Mouse (Mus musculus) c-Kit-negative CD71-positive TER-119-positive erythroid progenitor cells, embryonic 14.5 days (primary cell): ENCODE data around the gene Plekhm3.

Experiments
- DNase-seq: peaks from one replicate; pipeline ENCODE4 v3.0.0-alpha.2; 2013; ENCODE audit warnings: low read depth, low spot score

The Plekhm3 gene

DNA sequence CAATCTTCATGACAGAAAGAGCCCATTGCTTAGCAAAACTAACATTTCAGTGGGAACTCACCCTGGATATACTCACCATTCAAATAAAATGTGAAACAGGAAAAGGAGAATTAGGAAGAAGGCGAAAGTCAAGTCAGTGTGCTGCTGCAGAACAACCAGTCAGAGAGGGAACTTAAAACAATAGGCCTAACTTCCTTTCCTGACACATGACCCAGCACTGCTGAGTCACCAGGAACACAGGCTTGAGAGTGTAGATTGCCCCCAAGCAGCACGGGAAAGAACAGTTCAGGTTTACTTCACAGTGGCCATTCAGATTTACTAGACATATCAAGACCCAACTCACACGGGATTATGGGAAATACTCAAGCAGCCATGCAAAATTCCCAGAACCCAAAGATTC lies 80.3 kb downstream of the Plekhm3 start:
- no peak for DNase-seq

DNA sequence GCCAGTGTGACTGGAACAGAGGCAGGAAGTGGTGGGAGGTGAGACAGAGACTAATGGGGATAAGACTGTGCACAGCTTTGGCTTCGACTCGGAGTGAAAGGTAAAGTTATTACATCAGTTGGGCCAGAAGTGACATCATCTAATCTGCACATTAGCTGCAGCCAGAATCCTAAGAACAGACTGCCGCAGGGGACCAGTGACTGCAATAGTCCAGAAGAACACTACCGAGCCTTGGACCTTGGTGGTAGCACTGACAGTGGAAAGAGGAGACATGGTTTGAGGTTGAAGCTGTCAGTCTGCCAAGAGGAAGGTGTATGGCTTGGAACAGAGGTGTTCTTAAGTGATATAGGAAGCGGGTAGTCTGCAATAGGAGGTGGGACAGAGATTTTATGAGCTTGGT lies 80.9 kb downstream of the Plekhm3 start:
- no peak for DNase-seq

DNA sequence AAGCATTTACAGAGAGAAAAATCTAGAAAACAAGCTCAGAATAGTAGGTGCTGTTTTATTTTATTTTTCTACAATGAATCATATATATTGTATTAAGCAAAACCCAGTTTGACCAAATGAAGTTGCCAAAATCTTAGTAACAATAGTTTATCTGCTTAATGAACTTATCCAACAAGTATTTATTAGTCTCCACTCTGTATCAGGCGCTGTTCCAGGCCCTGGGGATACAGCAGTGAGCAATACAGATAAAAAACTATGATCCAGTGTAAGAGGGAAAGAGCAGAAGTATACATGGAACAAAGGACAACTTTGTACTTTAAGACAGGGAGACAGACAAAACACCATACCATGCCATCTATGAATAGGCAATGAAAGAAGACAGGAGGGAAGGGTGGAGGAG lies 81.5 kb downstream of the Plekhm3 start:
- DNase-seq = no peak

DNA sequence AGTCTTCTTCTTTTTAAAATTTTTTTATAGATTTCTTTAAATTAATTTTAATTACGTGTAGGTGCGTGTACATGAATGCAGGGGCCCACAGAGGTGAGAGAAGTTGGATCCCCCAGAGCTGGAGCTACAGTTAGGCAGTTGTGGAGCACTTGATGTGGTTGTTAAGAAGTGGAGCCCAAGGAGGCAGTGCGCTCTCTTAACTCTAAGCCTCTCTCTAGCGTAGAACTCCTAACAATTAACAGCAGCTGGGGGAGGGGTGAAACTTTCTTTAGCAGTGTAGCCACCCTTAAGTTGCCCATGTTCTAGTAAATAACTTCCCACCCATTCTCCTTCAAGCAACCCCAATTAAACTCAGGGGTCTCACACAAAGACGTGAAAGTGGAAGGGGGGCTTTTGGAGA lies 84.7 kb downstream of the Plekhm3 start:
- no peak for DNase-seq

DNA sequence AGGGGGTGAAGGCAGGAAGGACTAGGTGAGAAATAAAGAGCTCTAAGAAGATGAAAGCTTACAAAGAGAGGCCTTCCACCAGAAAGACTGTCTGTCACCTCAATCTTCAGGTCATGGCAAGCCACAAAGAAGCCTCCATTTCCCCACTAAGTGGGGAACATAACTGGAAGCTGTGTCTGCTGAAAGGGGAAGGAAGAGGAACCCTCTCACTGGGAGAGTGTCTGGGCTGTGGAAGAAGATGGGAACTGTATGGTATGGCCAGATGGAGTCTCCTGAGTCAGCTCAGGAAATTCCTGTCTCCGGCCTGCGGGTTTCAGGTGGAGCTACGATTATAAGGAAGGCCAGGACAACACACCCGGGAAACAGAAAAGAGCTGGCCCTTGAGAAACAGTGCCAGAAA lies 88.9 kb downstream of the Plekhm3 start:
- DNase-seq = no peak

DNA sequence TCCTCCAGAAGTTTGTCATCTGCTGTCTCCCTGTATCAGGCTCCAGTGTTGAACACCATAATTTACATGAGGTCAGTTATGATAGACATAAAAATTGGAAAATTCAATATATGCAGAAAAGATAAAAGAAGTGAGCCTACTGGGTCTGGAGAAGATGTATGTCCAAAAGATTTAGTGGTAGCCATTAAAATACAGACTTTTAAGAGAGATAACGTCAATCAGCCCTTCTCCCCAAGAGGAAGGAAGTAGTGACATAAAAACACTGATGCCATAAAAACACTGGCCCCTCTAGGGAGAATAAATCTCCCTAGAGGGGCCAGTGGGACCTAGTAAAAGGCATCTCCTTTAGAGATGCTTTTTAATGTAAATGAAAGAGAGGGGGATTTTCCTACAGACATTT lies 90.5 kb downstream of the Plekhm3 start:
- no peak for DNase-seq

DNA sequence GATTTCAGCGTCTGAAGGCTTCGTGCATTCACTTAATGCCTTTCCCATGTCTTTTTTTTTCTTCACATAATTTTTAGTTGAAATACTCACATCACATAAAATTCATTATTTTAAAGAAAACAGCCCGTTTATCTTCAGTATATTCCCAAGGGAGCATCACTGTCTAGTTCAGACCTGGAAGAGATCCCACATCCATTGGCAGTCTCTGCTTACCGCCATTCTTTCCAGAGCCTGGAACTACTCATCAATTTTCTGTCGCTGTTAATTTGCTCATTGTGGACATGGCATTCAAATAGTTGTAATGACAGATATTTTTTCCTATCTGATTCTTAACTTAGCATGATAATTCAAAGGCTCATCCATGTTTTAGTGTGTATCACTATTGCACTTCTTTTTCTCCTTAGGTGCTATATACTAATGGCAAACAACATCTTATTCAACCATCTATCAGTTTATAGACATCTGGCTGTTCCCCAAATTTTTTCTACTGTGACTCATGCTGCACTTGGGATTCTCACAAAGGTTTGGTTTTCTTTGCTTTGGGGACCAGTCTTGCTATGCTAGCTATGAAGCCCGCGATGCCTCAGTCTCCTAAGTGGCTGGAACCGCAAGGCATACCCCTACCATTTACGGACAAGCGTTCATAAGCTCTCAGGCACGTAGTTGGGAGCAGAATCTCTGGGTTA lies 96.2 kb downstream of the Plekhm3 start:
- DNase-seq = no peak

DNA sequence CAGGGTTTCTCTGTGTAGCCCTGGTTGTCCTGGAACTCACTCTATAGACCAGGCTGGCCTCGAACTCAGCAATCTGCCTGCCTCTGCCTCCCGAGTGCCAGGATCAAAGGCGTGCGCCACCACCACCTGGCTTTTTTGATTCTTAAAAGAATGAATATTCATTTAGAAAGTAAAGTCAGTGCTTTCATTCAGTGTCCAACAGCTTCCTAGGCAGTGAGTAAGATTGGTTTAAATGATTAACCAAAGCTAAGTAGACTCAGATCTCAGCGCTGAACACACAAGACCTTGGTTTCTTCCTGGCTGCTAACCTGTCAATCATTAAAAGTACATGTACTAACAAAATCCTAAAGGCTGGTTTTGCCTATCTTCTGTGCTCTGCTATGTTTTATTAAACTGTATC lies 96.8 kb downstream of the Plekhm3 start:
- DNase-seq = no peak

DNA sequence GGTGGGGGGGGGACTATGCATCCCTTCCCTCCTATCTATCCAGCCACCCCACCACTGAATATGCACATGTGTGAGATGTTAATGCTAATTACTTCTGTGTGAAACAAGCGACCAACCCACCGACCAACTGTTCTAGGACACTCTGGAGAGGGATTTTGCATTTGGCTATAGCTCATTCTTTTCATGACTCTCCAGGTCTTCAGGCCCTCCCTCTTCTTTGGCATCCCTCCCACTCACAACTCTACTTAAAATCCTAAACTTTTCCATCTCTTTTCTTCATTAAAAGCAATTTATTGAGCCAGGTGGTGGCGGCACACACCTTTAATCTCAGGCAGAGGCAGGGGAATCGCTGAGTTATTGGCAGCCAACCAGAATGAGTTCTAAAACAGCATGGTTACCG lies 101.8 kb downstream of the Plekhm3 start:
- no peak for DNase-seq

DNA sequence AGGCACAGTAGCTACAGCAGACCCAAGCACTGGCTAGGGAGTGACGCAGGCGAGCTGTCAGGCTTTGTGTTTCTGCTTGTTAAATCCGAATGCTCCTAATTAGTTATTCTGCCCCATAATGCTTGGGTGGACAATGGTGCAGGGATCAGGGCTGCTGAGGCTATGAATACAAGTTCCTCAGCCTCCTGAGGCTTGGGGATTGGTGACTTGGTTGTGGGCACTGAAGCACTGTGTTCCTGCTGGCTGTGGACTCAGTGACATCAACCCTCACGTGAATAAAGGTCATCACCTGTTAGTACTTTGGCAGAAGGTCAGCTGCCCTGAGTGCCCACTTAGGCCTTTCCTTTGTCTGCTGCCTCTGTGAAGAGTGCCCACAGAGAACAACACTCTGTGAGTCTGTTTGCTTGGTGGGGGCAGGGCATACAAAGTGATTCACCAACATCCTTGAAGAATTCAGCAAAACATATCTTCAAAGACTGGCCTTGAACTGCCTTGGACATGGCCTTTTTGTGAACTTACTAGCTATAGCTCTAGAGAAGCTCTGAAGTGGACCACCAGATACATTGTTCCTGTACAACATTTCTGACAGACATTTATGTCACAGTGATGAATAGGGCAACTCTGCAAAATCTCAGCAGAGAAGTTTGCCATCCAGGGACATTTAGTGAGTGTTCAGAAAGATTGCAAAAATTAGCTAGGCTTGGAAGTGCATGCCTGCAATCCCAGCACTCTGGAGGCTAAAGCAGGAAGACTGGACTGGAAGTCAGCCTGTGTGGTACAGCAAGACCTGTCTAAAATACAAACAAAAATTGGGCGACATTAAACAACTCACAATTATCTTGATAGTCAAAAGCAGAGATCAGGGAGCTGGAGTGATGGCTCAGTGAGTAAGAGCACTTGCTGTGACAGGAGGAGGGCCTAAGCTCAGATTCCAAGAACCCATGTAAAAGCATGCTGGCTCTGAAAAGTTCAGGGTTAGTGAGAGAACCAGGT lies 102.6 kb downstream of the Plekhm3 start:
- DNase-seq = no peak

DNA sequence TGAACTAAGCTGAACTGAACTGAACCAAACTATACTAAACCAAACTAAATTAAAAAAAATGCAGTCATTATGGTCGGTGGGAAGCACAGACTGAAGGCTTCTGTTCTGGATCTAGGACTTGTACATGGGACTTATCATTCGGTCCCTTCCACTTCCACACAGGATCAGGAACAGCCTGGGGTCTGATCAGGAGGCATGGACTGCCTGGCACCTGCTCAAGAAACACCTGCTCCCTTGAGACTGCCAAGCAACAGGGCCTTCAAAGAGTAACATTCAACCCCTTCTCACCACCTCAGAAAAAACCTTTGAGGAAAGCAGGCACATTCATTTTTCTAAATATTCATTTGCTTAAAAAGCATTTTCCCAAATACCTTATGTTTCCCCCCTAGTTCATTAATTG lies 103.4 kb downstream of the Plekhm3 start:
- no peak for DNase-seq

DNA sequence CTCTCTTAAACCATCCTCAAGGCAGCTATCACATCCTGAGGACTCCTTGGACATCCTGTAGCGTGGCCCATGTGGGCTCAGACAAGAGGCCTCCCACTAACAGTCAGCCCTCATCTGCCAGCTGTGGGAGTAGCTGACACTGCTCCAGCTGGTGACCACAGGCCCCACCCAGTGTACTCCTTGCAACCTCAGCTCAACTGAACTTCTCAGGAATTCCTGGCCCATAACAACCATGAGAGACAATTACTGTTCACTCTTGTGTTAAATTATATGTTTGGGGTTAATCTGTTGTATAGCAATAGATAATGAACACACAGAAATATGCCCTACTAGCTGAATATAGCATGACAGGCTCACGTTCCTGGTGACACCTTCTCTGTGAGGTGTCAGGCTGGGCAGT lies 104.4 kb downstream of the Plekhm3 start:
- no peak for DNase-seq

DNA sequence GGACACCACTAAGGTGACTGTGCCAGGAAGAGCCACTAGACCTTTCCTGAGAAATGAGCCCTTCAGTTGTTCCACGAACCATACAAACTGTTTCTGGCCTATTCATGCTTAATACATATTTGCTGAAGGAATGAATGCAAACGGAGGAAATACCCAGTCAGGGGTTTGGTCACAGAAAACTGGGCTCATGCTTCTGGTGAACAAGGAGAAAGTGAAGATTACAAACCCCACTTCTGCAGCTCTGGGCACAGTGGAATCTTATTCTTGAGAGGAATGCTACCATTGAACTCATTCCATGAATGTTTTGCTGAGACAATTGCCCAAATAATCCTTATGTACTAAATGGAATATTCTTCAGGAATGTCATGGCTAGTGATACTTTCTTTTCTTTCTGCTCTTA lies 106.3 kb downstream of the Plekhm3 start:
- DNase-seq = no peak

DNA sequence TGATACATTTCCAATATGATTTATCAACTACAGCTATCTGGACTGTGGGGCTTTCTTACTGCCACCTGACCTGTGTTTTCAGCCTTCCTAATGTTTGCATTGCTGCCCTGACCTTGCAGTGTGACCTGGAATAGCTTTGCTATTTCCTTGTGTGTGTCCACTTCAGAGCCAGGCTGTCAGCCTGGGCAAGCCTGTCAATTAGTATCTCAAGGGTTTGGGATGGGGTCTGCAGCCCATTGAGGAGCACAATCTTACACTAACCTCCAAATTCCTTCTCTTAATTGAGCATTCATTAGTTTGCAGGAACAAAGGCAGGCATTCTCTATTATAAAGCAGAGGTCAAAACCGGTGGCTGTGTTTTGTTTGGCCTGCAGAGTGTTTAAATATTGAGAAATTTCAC lies 107.6 kb downstream of the Plekhm3 start:
- DNase-seq = no peak

DNA sequence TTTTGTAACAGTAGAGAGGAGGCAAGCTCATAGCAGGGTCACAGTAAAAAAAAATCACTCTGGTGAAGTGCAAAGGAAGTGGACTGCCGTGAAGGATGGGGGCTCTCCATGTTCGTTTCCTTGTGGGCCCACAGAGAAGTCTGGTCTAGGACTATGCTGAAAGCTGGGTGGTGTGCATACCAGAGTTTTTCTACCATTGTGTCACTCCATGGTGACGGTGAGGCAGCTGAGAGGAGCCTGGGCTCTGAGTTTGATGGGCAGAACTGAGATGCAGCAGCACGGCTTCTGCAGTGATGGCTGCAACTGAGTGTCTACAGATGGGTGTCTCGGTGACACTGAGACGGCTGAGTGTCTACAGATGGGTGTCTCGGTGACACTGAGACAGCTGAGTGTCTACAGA lies 108.5 kb downstream of the Plekhm3 start:
- DNase-seq = no peak

DNA sequence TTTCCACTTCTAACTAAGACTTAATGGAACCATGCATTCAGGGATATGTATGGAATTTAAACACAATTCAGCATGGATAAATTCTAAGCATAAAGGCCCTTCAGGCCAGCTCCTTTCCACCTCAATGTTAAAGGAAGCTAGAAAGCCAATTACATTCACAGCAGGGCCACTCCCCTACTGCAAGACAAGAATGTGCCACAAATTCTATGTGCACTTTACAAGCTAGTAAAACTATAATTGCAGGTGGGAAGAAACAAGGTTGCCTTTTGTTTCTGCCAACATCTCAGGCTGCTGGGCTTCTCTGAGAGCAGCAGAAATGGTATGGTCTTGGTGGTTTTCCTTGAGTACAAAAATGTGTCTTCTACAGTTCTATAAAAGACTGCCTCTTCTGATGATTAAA lies 109.1 kb downstream of the Plekhm3 start:
- no peak for DNase-seq

DNA sequence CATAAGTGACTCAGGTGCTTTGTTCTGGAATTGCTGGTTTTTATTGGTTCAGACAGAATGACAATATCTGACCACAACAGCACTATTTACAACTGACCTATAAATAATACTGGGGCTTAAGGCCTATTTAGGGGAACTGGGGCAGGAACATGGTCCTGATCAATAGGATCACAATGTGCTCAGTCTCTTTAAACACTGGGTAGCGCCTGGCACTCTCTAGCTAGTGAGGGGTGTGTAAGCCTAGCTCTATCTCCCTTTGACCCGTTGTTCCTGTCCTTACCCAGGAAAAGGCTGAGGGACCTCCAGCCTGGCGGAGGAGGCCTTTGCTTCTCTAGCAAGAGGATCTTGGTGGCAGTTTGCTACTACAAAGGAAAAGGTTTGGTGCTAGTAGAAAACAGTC lies 111.6 kb downstream of the Plekhm3 start:
- no peak for DNase-seq

DNA sequence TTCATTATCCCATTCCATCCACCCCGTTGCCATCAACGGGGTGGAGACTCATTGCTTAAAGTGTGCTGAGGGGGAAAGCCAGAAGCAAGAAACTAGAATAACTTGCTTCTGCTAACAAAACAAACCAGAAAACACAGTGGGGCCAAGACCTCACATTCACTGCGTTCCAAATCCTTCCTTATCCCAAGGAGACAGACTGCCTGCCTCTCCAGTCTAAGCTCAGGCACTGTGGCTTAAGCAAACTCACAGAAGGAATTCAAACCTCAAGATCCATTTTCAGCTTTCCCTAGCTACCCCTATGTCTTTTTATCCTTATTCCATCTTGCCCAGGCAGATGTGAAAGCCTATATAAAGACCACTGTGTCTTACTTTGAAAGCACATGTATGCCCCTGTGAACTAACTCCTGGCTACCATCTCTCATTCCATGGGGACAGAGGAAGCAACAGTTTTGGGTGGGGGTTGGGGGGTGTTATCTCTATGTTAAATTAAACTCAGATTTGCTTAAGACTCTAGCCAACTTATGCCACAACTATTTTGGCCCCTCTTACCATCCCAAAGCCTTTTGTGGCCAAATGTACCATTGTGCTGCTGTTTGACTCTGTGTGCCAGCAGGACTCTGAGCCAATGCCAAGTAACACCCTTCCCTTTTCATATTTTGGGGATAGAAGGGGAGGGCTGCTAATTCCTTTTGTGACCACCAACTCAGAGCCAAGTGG lies 112.6 kb downstream of the Plekhm3 start:
- DNase-seq = no peak

DNA sequence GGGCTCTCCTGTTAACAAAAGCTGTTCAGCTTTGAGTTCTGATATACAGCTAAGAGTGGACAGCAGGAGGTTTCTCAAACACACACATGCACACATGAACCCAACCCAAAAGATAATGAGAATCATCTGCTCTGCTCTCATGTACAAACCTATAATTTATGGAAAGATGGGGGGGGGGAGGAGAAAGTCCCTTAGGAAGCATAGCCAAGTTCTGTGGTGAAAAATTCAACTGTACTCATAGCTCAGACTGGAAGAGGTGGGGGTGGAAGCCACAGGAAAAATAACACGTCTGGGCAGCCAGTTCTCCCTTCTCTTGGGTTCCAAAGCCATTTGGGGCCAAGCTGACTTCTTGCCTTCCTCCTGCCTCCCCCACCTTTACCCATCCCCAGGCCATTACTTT lies 115.7 kb downstream of the Plekhm3 start:
- DNase-seq = no peak

DNA sequence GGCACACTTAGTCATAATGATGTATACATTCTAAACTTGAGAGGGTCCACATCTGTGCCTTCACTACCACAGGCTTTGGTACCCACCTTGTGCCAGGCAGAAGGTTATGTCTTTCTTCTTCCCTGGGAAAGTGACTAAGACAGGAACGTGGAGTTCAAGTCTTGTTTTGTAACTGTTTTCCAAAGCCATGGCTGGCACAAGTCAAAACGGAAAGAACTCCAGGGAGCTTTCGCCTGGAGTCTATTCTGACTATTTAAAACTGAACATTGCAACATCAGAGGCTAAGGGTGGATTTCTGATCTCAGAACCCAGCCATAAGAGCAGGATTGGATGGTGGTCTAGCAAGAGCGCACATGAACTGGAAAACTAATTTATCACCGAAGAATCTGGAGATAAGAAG lies 120.0 kb downstream of the Plekhm3 start:
- no peak for DNase-seq

DNA sequence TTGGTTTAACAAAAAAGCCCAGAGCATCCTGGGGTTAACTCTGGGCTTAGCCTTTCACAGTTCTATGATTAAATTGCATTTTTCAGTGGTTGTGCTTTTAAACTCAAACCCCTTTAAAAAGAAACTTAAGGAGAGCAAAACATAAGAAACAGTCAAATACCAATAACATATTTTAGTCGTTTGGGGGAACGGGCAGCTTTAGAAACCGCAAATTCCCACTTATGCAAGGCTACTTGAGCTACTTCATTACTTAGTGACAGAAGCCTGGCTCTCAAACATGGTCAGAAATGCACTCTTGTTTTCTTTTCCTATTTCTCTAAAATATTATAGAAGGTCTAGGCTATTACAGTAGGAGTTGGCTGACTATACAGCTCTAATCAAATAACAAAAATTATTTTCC lies 120.5 kb downstream of the Plekhm3 start:
- no peak for DNase-seq

DNA sequence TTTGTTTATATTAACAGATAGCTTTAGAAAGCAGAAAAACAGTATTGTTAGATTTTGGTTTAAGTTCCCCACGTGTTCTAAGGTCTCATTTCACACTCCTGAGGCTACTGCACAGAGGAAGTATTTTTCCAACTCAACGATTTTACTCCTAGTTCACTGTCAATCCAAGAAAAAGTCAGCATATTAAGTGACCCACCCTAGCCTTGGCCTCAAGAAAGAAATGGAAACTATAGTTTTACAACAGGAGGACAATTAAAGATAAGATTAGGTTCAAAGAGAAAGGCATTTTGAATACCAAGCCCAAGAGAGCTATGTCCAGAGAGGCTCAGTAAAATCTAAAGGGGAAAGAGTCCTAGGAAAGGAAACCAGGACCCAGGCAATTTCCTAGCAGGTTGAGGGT lies 125.1 kb downstream of the Plekhm3 start:
- no peak for DNase-seq
